Comparison of ENCODE assay signal across 9 mouse cellular contexts in genomic region chr5:37244161-37244560, GRCm38 (mm10). TPM values are rescaled to one million over a fixed set of nuclear protein-coding genes. Genes with fewer than 3 reads are reported as not detected.
DNase-seq lines count a peak whose midpoint lies in the region; ATAC-seq and TF ChIP-seq lines count a peak whose summit lies in the region.
"Had no signal": no experiment of that assay in that cellular context is flagged by ENCODE, and none has a peak within 500 bp of the region (broad histone marks: within the 10 kb centered on the region; RNA-seq: fewer than 3 reads in every experiment).

No protein-coding gene starts in this region.

- H3K4me2 ChIP-seq in hindbrain, postnatal 0 days (ENCODE audit: low read depth, low read length), result peak overlapping the region; percentile 66
- H3K4me2 ChIP-seq in midbrain, postnatal 0 days (ENCODE audit: low read depth, low read length, poor library complexity, severe bottlenecking), result peak overlapping the region; percentile 85
- H3K4me2 ChIP-seq: liver, embryonic 13.5 days had no signal

- DNase-seq in adrenal gland, adult (ENCODE audit: inconsistent age in 2 of 2, low spot score in 1 of 2), result peak; percentile 20 to 38
- no peak for DNase-seq in adrenal gland, postnatal 10 days
- peak; percentile 55 for DNase-seq in embryonic facial prominence, embryonic 10.5 days (ENCODE audit: low spot score)
- DNase-seq in hindbrain, postnatal 0 days (ENCODE audit: low spot score), result peak; percentile 90
- peak; percentile 94 for DNase-seq in midbrain, postnatal 0 days (ENCODE audit: low spot score)
- no peak for DNase-seq in gastrocnemius, postnatal 4 days (ENCODE audit: low spot score in 2 of 2)
- DNase-seq in c-Kit-positive CD71-positive TER-119-positive erythroid progenitor cells, embryonic 14.5 days (ENCODE audit: low spot score), result no peak
- no peak for DNase-seq in spleen, postnatal 10 days (ENCODE audit: low spot score in 2 of 2)
- DNase-seq: liver, embryonic 13.5 days had no signal

- H3K36me3 ChIP-seq in embryonic facial prominence, embryonic 10.5 days (replicated peaks), result no peaks in the 10 kb centered on the region
- H3K36me3 ChIP-seq in hindbrain, postnatal 0 days (ENCODE audit: insufficient read depth, low read length), result no peaks in the 10 kb centered on the region
- no peaks in the 10 kb centered on the region for H3K36me3 ChIP-seq in midbrain, postnatal 0 days (ENCODE audit: insufficient read depth, low read length)
- H3K36me3 ChIP-seq: liver, embryonic 13.5 days had no signal

- H3K9ac ChIP-seq in hindbrain, postnatal 0 days (replicated peaks; ENCODE audit: low read length), result peak overlapping the region; percentile 82
- H3K9ac ChIP-seq in midbrain, postnatal 0 days (replicated peaks; ENCODE audit: low read length, poor library complexity, severe bottlenecking), result peak overlapping the region; percentile 96
- H3K9ac ChIP-seq: liver, embryonic 13.5 days had no signal

- TF ChIP-seq CTCF in hindbrain, postnatal 0 days (IDR thresholded peaks at IDR 0.05; ENCODE audit: low read depth), result no peak
- TF ChIP-seq CTCF in midbrain, postnatal 0 days (IDR thresholded peaks at IDR 0.05), result no peak

- peaks cover 86% of the 10 kb centered on the region for H3K27me3 ChIP-seq in embryonic facial prominence, embryonic 10.5 days (replicated peaks; ENCODE audit: low read depth, poor library complexity, severe bottlenecking)
- no peaks in the 10 kb centered on the region for H3K27me3 ChIP-seq in hindbrain, postnatal 0 days (ENCODE audit: insufficient read depth, low read length)
- no peaks in the 10 kb centered on the region for H3K27me3 ChIP-seq in midbrain, postnatal 0 days (ENCODE audit: insufficient read depth, low read length)

- no peak overlapping the region for H3K27ac ChIP-seq in embryonic facial prominence, embryonic 10.5 days (replicated peaks)
- H3K27ac ChIP-seq in hindbrain, postnatal 0 days, result peak overlapping the region; percentile 93
- H3K27ac ChIP-seq in midbrain, postnatal 0 days (ENCODE audit: low read depth, low read length), result peak overlapping the region; percentile 97
- H3K27ac ChIP-seq: liver, embryonic 13.5 days had no signal

- peak overlapping the region; percentile 80 for H3K4me3 ChIP-seq in embryonic facial prominence, embryonic 10.5 days
- H3K4me3 ChIP-seq in hindbrain, postnatal 0 days (ENCODE audit: low read length), result peak overlapping the region; percentile 76
- peak overlapping the region; percentile 90 for H3K4me3 ChIP-seq in midbrain, postnatal 0 days (ENCODE audit: low read depth, low read length)
- H3K4me3 ChIP-seq: liver, embryonic 13.5 days had no signal

- WGBS in embryonic facial prominence, embryonic 10.5 days, result 1% methylated on average over 13 of the region's 13 CpGs
- WGBS in hindbrain, postnatal 0 days, result 2% methylated on average over 13 of the region's 13 CpGs
- 3% methylated on average over 13 of the region's 13 CpGs for WGBS in midbrain, postnatal 0 days

- H3K4me1 ChIP-seq in embryonic facial prominence, embryonic 10.5 days, result peaks cover 55% of the 10 kb centered on the region
- H3K4me1 ChIP-seq in hindbrain, postnatal 0 days (ENCODE audit: insufficient read depth, low read length), result peaks cover 16% of the 10 kb centered on the region
- peaks cover 24% of the 10 kb centered on the region for H3K4me1 ChIP-seq in midbrain, postnatal 0 days (ENCODE audit: insufficient read depth, low read length)

- ATAC-seq in hindbrain, postnatal 0 days, result peak; percentile 33
- ATAC-seq in midbrain, postnatal 0 days (ENCODE audit: low FRiP score), result peak; percentile 24; the same call in 1 of the 2 replicates

- H3K9me3 ChIP-seq in embryonic facial prominence, embryonic 10.5 days, result no peaks in the 10 kb centered on the region
- H3K9me3 ChIP-seq in hindbrain, postnatal 0 days (ENCODE audit: low read length), result no peaks in the 10 kb centered on the region
- H3K9me3 ChIP-seq in midbrain, postnatal 0 days (ENCODE audit: low read length), result no peaks in the 10 kb centered on the region
- H3K9me3 ChIP-seq: liver, embryonic 13.5 days had no signal

RNA-seq across cellular contexts. Expression of gene Crmp1, which starts 2.4 kb away (rescaled TPM):
- total RNA-seq in adrenal gland, postnatal 10 days (2021), result 10 to 100 TPM; 11.1 to 19.5 TPM
- polyA plus RNA-seq in embryonic facial prominence, embryonic 10.5 days (2016; fragmentation: Nextera tagmentation; extraction: Ambion mirVana), result 80.2 and 88.4 TPM in 2 replicates
- total RNA-seq in hindbrain, postnatal 0 days (2014; rRNA removed), result 1,015 and 1,414 TPM in 2 replicates
- polyA plus RNA-seq in hindbrain, postnatal 0 days (2015; fragmentation: Nextera tagmentation; extraction: Ambion mirVana), result 607 and 697 TPM in 2 replicates
- 954 and 1,050 TPM in 2 replicates for total RNA-seq in midbrain, postnatal 0 days (2014; rRNA removed)
- polyA plus RNA-seq in midbrain, postnatal 0 days (2015; fragmentation: Nextera tagmentation; extraction: Ambion mirVana), result 851 and 872 TPM in 2 replicates
- total RNA-seq in gastrocnemius, postnatal 4 days (2021), result 1 to 10 TPM; 3.0 to 4.1 TPM

Comparison
In these comparisons a context has a peak if more than half of its experiments do, and no peak if none do; other contexts are left out.
1. DNase-seq: peak in adrenal gland, adult (2 of 2), embryonic facial prominence, embryonic 10.5 days (single experiment), hindbrain, postnatal 0 days (single experiment) and midbrain, postnatal 0 days (single experiment); none in adrenal gland, postnatal 10 days (single experiment), gastrocnemius, postnatal 4 days (0 of 2), c-Kit-positive CD71-positive TER-119-positive erythroid progenitor cells, embryonic 14.5 days (single experiment) and spleen, postnatal 10 days (0 of 2).
2. RNA of gene Crmp1, which starts 2.4 kb away (total RNA-seq): 1,015 to 1,414 TPM in hindbrain, postnatal 0 days and 954 to 1,050 TPM in midbrain, postnatal 0 days; 11.1 to 19.5 TPM in adrenal gland, postnatal 10 days and 3.0 to 4.1 TPM in gastrocnemius, postnatal 4 days; every median in the first group is over 10 times any median in the second.
3. Peak in every context shown above with its lines, with median percentiles within 50 percentile points of each other: H3K4me3 ChIP-seq.